Mouse (Mus musculus) layer of hippocampus, adult 11-12 months (tissue): ENCODE results near the gene Rnf144a.
"Not testable (repeated sequence)": the region's sequence is repeated elsewhere in the genome, so short reads cannot be mapped to it uniquely, and the experiment has no call there.

Experiments
- DNase-seq: peaks from one replicate; pipeline ENCODE4 v3.0.0; 2022; ENCODE audit warnings: low spot score

Gene Rnf144a

DNA sequence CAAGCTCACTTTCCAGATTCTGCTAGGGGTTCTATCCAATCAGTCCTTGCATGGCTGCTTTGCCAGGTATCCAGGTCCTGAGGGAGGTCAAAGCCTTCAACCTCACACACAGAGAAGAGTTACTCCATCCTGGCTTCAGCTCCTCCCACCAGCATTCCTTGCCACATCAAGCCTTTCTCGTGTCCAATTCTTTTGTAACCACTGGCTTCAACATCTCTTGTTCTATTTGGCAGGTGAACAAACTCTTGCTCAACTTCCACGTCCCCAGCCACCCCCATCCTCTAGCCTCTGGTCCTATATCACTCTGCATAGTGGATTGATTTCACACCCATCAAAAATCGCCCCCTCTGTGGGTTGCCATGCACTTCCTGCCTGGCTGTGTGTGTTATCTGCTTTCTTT is 98.8 kb downstream of the Rnf144a start:
- DNase-seq: no peak

GRCm38 (mm10) chr12:26314959-26315358 is 100.1 kb downstream of the Rnf144a start:
- peak; percentile 43 for DNase-seq

DNA sequence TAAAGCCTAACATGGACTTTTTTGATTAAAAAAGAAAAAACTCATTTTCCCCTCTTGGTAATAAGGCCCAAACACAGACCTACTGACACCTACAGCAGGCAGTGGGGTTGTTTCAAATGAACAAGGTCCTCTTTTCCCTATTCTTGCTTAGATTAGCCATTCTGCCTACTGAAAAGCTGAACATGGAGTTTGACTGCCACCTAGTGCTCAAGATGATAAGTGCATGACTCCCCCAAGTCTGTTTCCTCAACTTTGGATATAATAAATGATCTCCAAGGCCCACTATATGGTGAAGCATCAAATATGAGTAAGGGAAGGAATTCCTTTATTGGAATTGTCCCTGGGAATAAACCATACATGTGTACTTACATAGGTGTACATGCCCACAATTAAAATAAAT is 103.5 kb downstream of the Rnf144a start:
- peak; percentile 76 for DNase-seq

DNA sequence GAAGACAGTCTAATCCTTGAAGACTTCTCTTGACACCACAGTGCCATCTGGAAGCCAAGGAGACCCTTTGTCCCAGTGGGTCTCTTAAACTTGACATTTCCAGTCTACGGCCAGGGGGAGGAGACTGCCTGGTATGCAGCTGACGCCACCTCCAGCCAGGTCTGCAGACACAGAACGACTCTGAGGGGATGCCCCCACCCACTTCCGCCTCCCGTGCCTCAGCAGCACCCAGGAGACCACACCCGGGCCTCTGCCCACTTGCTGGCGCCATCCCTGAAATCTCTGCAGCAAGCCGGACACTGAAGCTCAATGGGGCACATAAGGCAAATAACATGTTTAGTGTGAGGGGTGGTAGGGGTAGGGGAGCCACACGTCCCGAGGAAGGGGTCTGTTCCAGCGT is 104.8 kb downstream of the Rnf144a start:
- no peak for DNase-seq

DNA sequence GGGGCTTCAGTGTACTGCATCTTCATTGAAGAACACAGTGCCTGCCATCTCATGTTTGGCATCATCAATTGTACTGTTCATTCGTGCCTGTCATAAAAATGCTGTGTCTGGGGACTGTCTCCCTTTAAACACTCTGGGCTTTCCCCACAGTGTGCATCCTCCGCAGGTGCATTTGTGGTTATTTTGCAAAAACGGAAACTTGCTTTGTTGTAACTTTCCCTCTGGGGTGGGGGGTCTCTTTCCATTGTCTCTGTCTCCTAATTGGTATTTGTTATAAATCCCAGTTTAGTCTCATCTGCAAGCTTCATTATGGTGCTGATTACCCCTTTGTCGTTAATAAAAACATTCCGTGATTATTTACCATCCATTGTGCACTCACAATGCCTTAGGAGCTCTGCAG is 112.2 kb downstream of the Rnf144a start:
- DNase-seq: no peak

GRCm38 (mm10) chr12:26299515-26300090 is 115.5 kb downstream of the Rnf144a start:
- no peak for DNase-seq

DNA sequence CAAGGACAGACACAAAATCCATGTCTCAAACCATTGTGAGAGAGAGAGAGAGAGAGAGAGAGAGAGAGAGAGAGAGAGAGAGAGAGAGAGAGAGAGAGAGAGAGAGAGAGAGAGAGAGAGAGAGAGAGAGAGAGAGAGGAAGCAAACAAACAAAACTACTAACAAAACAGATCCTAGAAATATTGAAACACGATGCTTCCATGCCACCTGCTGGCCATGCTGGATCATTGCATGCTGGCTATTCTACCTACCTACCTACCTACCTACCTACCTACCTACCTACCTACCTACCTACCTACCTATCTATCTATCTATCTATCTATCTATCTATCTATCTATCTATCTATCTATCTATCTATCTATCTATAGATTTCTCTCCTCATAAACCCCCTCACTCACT is 119.1 kb downstream of the Rnf144a start:
- DNase-seq: not testable (repeated sequence)

GRCm38 (mm10) chr12:26289200-26289599 is 125.9 kb downstream of the Rnf144a start:
- DNase-seq: no peak

DNA sequence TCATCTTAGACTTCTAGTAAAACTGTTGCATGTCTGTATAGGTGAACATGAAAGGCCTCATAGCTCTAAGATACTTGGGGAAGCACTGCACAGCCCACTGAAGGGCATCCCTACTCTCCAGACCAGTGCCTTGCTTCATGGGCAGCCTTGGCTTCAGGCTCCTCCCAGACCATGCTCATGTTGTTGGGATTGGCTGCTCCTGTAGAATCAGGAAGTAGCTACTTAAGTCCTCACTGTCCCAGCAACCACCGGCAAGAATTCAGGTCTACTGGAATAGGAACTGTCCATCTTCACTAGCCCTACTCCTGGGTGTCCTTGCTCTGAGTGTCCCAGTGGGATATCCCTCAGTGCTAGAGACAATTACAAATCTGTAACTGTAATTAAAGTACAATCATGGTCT is 126.7 kb downstream of the Rnf144a start:
- DNase-seq: no peak

GRCm38 (mm10) chr12:26285939-26286338 is 129.1 kb downstream of the Rnf144a start:
- DNase-seq: no peak

- DNase-seq: no peak
These were observed 129.6 kb downstream of the Rnf144a start for GRCm38 (mm10) chr12:26285460-26285859.

DNA sequence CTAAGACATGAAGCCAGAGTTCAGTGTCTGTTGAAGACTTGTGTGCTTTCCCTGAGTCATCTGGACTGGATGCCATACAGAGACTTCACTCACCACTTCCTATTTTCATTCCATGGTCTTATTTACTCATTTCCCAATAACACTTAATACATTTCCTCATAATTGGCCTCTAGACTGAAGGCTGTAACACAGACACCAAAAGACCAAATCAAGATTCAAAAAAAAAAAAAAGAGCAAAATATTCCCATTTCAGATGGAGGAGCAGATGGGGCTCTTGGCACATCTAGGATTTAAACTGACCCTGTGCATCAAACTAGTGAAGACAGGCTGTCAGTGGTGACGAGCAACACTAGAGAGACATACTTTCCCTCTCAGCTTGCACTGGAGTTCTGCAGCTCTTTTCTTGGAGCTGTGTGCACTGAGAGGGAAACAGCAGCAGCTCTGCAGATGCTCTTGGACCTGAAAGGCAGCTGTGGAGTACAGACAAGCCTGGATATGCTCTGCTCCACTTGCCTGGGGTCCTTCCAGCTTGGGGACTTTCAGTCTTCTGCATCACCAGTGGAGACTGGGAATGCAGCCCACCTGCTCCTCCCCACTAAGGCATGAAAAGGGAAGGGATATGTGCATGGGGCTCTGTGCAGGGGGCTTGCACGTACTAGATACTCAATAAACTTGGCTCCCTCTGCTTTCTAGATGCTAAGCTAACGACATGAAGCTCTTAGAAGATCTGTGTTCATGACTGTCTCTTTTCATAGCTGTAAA is 134.2 kb downstream of the Rnf144a start:
- DNase-seq: no peak

GRCm38 (mm10) chr12:26277002-26277669 is 137.9 kb downstream of the Rnf144a start:
- peak; percentile 72 for DNase-seq

DNA sequence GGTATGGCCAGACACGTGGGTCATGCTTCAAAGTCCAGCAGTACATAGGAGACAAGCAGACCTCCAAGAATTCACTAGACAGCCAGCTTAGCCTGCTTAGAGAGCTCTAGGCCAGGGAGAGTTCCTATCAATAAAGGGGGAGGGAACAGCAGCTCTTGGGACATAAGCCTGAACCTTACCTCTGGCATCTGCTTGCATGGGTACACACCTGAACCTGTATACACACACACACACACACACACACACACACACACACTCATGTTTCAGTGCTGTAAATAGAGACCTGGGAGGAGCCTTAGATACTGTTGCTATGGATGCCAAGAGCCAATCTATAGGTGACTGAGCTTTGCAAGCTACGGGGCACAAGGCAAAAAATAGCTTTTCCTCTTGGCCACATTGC is 138.5 kb downstream of the Rnf144a start:
- DNase-seq: no peak
